Comparison of ENCODE assay signal across 12 mouse cellular contexts in genomic region chr5:53526070-53526430, GRCm38 (mm10).
DNase-seq lines count a peak whose midpoint lies in the region; ATAC-seq and TF ChIP-seq lines count a peak whose summit lies in the region.
"Had no signal": no experiment of that assay in that cellular context is flagged by ENCODE, and none has a peak within 500 bp of the region (broad histone marks: within the 10 kb centered on the region; RNA-seq: fewer than 3 reads in every experiment).

No protein-coding gene starts in this region.

- H3K9me3 ChIP-seq in hindbrain, embryonic 10.5 days, result no peaks in the 10 kb centered on the region
- H3K9me3 ChIP-seq in midbrain, embryonic 11.5 days (ENCODE audit: control insufficient read depth, low read length), result no peaks in the 10 kb centered on the region
- no peaks in the 10 kb centered on the region for H3K9me3 ChIP-seq in neural tube, embryonic 15.5 days (replicated peaks)
- H3K9me3 ChIP-seq: G1E; heart, embryonic 15.5 days had no signal

- no peaks in the 10 kb centered on the region for H3K27me3 ChIP-seq in hindbrain, embryonic 10.5 days (ENCODE audit: insufficient read depth, poor library complexity, severe bottlenecking)
- no peaks in the 10 kb centered on the region for H3K27me3 ChIP-seq in midbrain, embryonic 11.5 days (ENCODE audit: control insufficient read depth, insufficient read depth, low read length)
- H3K27me3 ChIP-seq in neural tube, embryonic 15.5 days (replicated peaks), result no peaks in the 10 kb centered on the region

- TF ChIP-seq CTCF in gastrocnemius, adult 2 months (IDR thresholded peaks at IDR 0.05), result no peak

- H3K4me2 ChIP-seq in midbrain, embryonic 11.5 days, result peak overlapping the region; percentile 35; the same call in 1 of the 2 replicates
- peak overlapping the region; percentile 46 for H3K4me2 ChIP-seq in neural tube, embryonic 15.5 days
- H3K4me2 ChIP-seq: heart, embryonic 15.5 days; liver, embryonic 11.5 days had no signal

- H3K4me3 ChIP-seq in gastrocnemius, adult 2 months, result no peak overlapping the region
- H3K4me3 ChIP-seq in hindbrain, embryonic 10.5 days, result peak overlapping the region; percentile 31
- H3K4me3 ChIP-seq in midbrain, embryonic 11.5 days (ENCODE audit: low read depth, low read length), result no peak overlapping the region
- no peak overlapping the region for H3K4me3 ChIP-seq in neural tube, embryonic 15.5 days (replicated peaks)
- H3K4me3 ChIP-seq: heart, embryonic 15.5 days had no signal

- peak overlapping the region; percentile 53; the same call in 1 of the 2 replicates for H3K9ac ChIP-seq in midbrain, embryonic 11.5 days (ENCODE audit: low read length)
- H3K9ac ChIP-seq in neural tube, embryonic 15.5 days (replicated peaks), result no peak overlapping the region
- H3K9ac ChIP-seq: heart, embryonic 15.5 days had no signal

- DNase-seq in gastrocnemius, adult 2 months, result no peak
- DNase-seq in gastrocnemius, adult 18-20 months (ENCODE audit: low spot score), result no peak
- no peak for DNase-seq in hindbrain, embryonic 10.5 days (ENCODE audit: low spot score)
- DNase-seq in midbrain, embryonic 11.5 days (ENCODE audit: low spot score, missing footprints), result peak; percentile 86
- no peak for DNase-seq in spleen, postnatal 14 days (ENCODE audit: low spot score in 2 of 2)
- DNase-seq in lung, postnatal 36 days, result no peak
- DNase-seq: kidney, postnatal 10 days had no signal

- ATAC-seq in midbrain, embryonic 11.5 days (ENCODE audit: low FRiP score), result no peak; the same call in 1 of the 2 replicates
- no peak; the same call in 1 of the 2 replicates for ATAC-seq in neural tube, embryonic 15.5 days (ENCODE audit: low FRiP score)
- no peak for ATAC-seq in erythroid progenitor cell, adult 5-6 weeks (replicated peaks; ENCODE audit: low FRiP score, poor library complexity, severe bottlenecking)

- WGBS in hindbrain, embryonic 10.5 days, result 57% methylated on average over 1 of the region's 1 CpGs
- WGBS in midbrain, embryonic 11.5 days, result 65% methylated on average over 1 of the region's 1 CpGs
- WGBS in neural tube, embryonic 15.5 days, result 4% methylated on average over 1 of the region's 1 CpGs

- no peaks in the 10 kb centered on the region for H3K36me3 ChIP-seq in hindbrain, embryonic 10.5 days
- H3K36me3 ChIP-seq in midbrain, embryonic 11.5 days (ENCODE audit: control insufficient read depth, insufficient read depth, low read length), result no peaks in the 10 kb centered on the region
- no peaks in the 10 kb centered on the region for H3K36me3 ChIP-seq in neural tube, embryonic 15.5 days
- H3K36me3 ChIP-seq: G1E; heart, embryonic 15.5 days had no signal

- intact Hi-C loops in gastrocnemius, adult 2 months (cut with DNase I), result no loop called here

- H3K27ac ChIP-seq in gastrocnemius, adult 2 months, result peak overlapping the region; percentile 16; the same call in 1 of the 2 replicates
- H3K27ac ChIP-seq in hindbrain, embryonic 10.5 days, result peak overlapping the region; percentile 86
- H3K27ac ChIP-seq in midbrain, embryonic 11.5 days (ENCODE audit: low read depth, low read length), result peak overlapping the region; percentile 67
- no peak overlapping the region for H3K27ac ChIP-seq in neural tube, embryonic 15.5 days (replicated peaks)
- H3K27ac ChIP-seq: heart, embryonic 15.5 days had no signal

- H3K4me1 ChIP-seq in hindbrain, embryonic 10.5 days (replicated peaks), result peaks cover 44% of the 10 kb centered on the region
- H3K4me1 ChIP-seq in midbrain, embryonic 11.5 days (ENCODE audit: control insufficient read depth, insufficient read depth, low read length), result peaks cover 10% of the 10 kb centered on the region
- peaks cover 17% of the 10 kb centered on the region for H3K4me1 ChIP-seq in neural tube, embryonic 15.5 days
